Mouse (Mus musculus) heart, adult 10 weeks (tissue): ENCODE data around the gene Gm49366. TPM values are rescaled to one million over a fixed set of nuclear protein-coding genes. Genes with fewer than 3 reads are reported as not detected.

Source experiments
- polyA plus RNA-seq: library from polyadenylated mRNA; stranded (reverse); fragments of 350-450 nt; fragmentation: Illumina TruSeq; extraction: RNeasy Lipid Tissue Mini Kit (QIAGEN cat#74804); gene quantifications from one replicate; pipeline ENCODE4 v1.2.3, GENCODE M21; 2014; ENCODE audit warnings: low read depth, low replicate concordance

Gene Gm49366
- not detected for polyA plus RNA-seq

DNA sequence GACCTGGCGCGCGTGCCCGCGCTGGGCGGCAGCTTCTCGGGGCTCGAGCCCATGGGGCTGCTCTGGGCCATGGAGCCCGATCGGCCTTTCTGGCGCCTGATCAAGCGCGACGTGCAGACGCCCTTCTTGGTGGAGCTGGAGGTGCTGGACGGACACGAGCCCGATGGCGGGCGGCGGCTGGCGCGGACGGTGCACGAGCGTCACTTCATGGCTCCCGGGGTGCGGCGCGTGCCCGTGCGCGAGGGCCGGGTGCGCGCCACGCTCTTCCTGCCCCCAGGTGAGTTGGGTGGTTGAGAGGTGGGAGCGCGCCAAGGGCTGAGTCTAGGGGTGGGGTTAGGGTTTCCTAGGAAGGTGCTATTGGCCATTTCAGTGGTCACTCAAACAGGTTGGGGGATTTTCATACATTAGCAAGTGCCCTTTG, at the start of gene Gm49366:
TSS of gene Gm49366 (plus strand) at position 245 of the 421 bp plus-strand sequence.

DNA sequence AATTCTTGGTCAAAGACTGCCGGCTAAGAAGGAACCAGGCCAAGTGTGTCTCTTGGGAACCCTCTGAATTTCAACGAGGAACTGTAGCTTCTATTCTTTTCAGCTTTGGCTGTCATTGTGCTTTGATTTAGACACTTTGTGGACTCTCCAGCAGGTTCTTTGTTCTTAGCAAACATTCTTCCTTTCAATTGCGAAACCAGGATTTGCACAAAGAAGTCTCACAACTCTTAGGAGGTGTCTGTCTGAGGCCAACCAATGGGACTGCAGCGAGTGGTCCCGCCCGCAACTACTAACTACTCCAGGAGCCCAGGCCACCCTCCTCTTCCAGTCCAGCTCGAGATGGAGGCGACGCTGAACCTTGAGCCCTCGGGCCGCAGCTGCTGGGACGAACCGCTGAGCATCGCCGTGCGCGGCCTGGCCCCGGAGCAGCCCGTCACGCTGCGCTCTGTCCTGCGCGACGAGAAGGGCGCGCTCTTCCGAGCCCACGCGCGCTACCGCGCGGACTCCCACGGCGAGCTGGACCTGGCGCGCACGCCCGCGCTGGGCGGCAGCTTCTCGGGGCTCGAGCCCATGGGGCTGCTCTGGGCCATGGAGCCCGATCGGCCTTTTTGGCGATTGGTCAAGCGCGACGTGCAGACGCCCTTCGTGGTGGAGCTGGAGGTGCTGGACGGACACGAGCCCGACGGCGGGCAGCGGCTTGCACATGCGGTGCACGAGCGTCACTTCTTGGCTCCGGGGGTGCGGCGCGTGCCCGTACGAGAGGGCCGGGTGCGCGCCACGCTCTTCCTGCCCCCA, 29.4 kb upstream of the Gm49366 start, which contains the start of gene Acot1:
TSS of gene Acot1 (plus strand) at position 320 of the 795 bp plus-strand sequence.

DNA sequence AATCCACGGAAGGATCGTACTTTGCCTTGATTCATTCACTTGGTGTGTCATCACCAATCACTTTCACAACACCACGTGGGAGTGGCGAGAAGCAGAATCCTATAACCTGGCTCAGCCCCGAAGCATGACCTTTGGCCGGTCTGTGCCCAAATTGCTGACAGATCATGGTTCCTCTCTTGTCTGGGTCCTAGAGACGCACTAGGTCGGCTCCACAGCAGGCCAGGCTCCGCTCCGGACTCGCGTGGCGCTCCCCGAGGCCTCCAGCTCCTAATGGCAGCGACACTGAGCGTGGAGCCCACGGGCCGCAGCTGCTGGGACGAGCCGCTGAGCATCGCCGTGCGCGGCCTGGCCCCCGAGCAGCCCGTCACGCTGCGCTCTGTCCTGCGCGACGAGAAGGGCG, 494 bp upstream of the Gm49366 start, which contains the start of gene Acot4:
TSS of gene Acot4 (plus strand) at position 139 of the 400 bp plus-strand sequence.

DNA sequence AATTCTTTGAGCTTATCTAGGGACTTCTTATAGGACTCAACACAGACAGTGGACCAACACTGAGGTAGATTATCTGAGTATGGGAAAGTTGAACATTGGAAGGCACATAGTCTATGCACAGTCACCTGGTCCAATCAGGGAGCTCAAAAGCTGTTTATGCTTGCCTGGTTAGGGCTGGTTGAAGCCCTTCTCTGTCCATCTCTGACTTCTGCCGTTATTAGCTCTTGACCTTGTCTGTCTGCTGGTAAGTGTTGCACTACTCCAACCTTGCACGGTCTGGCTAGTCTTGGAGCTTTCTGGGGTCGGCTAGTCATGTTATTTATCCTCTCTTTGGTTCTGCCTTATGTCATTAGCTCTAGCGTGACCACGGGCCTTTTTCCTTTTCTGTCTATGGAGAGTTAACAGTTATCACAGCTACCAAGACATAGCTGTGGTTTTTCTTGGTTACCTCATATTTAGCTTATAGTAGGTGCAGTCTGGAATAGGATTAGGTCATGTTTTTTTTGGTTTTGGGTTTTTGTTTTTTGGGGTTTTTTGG, 13.3 kb downstream of the Gm49366 start, which contains the start of gene Acot3:
TSS of gene Acot3 (plus strand) at position 208 of the 538 bp plus-strand sequence.

DNA sequence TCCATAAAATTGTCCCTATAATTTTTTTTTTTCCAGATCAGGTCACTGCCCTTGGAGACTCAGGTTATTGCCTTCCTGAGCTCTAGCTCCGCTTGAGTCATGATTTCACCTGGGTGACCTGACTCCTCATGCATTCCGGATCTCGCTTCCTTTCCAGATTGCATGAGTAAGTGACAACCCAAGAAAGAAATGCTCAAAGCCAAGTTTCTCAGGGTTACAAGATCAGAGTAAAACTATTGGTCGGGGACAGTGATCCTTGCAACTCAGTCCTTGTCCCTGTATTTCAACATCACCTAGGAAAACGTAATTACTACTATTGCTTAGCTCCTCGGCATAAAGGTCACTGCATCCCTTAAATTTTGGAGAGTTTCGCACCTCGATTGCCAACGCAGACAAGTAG, 30.3 kb downstream of the Gm49366 start, which contains the start of gene Acot5:
TSS of gene Acot5 (plus strand) at position 340 of the 400 bp plus-strand sequence.

DNA sequence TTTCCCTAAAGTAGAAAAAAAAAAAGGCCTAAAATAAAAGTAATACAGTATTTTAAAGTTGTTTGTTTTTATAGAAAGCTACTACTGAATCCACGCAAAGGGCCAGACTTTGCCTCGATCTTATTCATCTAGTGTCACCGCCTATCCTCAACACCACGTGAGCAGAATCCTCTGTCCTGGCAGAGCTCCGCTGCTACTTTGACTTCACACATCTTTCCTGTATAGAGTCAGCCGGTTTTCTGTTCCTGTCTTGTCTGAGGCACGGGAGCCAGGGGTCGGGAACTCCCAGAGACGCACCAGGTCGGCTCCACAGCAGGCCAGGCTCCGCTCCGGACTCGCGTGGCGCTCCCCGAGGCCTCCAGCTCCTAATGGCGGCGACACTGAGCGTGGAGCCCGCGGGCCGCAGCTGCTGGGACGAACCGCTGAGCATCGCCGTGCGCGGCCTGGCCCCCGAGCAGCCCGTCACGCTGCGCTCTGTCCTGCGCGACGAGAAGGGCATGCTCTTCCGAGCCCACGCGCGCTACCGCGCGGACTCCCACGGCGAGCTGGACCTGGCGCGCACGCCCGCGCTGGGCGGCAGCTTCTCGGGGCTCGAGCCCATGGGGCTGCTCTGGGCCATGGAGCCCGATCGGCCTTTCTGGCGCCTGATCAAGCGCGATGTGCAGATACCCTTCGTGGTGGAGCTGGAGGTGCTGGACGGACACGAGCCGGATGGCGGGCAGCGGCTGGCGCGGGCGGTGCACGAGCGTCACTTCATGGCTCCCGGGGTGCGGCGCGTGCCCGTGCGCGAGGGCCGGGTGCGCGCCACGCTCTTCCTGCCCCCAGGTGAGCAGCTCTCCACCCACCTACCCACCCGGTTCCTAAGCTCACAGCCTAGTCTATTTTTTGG, 62.1 kb downstream of the Gm49366 start, which contains the start of gene Acot6:
TSS of gene Acot6 (plus strand) at position 51 of the 889 bp plus-strand sequence.

Other genes starting within 250 kb of the Gm49366 start
- 26.6 TPM for gene Numb, start 117.0 kb upstream of the Gm49366 start, polyA plus RNA-seq
- gene Riox1, start 88.3 kb upstream of the Gm49366 start, polyA plus RNA-seq: 5.0 TPM
- not detected for gene Heatr4, start 54.1 kb upstream of the Gm49366 start, polyA plus RNA-seq
- gene Acot2, start 51.1 kb upstream of the Gm49366 start, polyA plus RNA-seq: 44.9 TPM
- gene Acot1, start 29.4 kb upstream of the Gm49366 start, polyA plus RNA-seq: 59.6 TPM
- 0.55 TPM for gene Acot4, start 556 bp upstream of the Gm49366 start, polyA plus RNA-seq
- 1.8 TPM for gene Acot3, start 13.2 kb downstream of the Gm49366 start, polyA plus RNA-seq
- gene Acot5, start 30.4 kb downstream of the Gm49366 start, polyA plus RNA-seq: not detected
- gene Acot6, start 61.7 kb downstream of the Gm49366 start, polyA plus RNA-seq: 2.9 TPM
- gene Dnal1, start 75.4 kb downstream of the Gm49366 start, polyA plus RNA-seq: 4.3 TPM
- not detected for gene Pnma1, start 109.6 kb downstream of the Gm49366 start, polyA plus RNA-seq
- gene Elmsan1, start 179.9 kb downstream of the Gm49366 start, polyA plus RNA-seq: 8.2 TPM
- gene Ptgr2, start 246.3 kb downstream of the Gm49366 start, polyA plus RNA-seq: 238 TPM